Mouse (Mus musculus) hindbrain, embryonic 10.5 days (tissue): Measurements from ENCODE around the gene Ptprr. TPM values are rescaled to one million over a fixed set of nuclear protein-coding genes. Genes with fewer than 3 reads are reported as not detected.

Experiments used
- DNase-seq: peaks from one replicate; pipeline ENCODE4 v3.0.0-alpha.2; 2017; ENCODE audit warnings: low spot score
- H3K27ac ChIP-seq: fragments of 300-500 bp; sonication (generic); 2 replicates; pipeline ENCODE4 v1.5.1; 2016; ENCODE audit warnings: mild to moderate bottlenecking, moderate library complexity
- H3K27me3 ChIP-seq: fragments of 300-500 bp; sonication (generic); 2 replicates; pipeline ENCODE4 v1.6.1; 2016; ENCODE audit warnings: mild to moderate bottlenecking; ENCODE audit not compliant: poor library complexity, insufficient read depth, severe bottlenecking
- H3K36me3 ChIP-seq: fragments of 300-500 bp; sonication (generic); 2 replicates; pipeline ENCODE4 v1.6.1; 2016; ENCODE audit warnings: mild to moderate bottlenecking, moderate library complexity
- H3K4me1 ChIP-seq: fragments of 300-500 bp; sonication (generic); replicated peaks from 2 replicates; pipeline ENCODE4 v1.6.1; 2016; ENCODE audit warnings: mild to moderate bottlenecking
- H3K4me3 ChIP-seq: fragments of 300-500 bp; sonication (generic); 2 replicates; pipeline ENCODE4 v1.5.1; 2016; ENCODE audit warnings: mild to moderate bottlenecking, moderate library complexity
- H3K9me3 ChIP-seq: fragments of 300-500 bp; sonication (generic); 2 replicates; pipeline ENCODE4 v1.6.1; 2016; ENCODE audit warnings: mild to moderate bottlenecking, moderate library complexity
- WGBS: fragments of 180-500 bp; shearing (Covaris S2); methylation state at CpG from one replicate; pipeline ENCODE4 v1.1.7; 2016; 5-methylcytosine and 5-hydroxymethylcytosine counted together
- polyA plus RNA-seq: library from polyadenylated mRNA; unstranded; fragments of >200 nt; fragmentation: Nextera tagmentation; extraction: Ambion mirVana; gene quantifications from 2 replicates; pipeline ENCODE4 v1.2.1, GENCODE M21; 2016

Ptprr gene
- polyA plus RNA-seq, 1 experiment from 2014 or later: 1.8 TPM

DNA sequence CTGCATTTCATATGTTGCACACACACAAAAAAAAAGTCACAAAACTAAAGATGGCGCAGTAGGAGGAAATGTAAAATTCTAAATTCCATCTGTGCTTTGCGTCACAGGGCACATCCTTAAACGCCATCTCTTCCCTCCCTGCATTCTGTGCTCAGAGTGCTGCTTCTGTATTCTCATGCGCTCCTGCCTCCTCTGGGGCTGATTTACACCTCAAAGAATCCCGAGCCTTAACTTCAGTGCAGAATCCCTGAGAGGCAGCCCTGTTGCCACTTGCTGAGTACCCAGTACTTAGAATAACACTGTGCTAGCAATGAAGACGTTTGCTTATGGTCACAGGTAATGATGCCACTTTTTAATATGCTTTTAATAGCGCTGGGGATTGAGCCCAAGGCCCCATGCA is 61.4 kb downstream of the Ptprr start:
- WGBS: 33% methylated on average over 7 of the region's 7 CpGs
- no peak for DNase-seq
- Histone ChIP-seq H3K9me3 (no peaks in the 10 kb centered on the region), H3K27ac (no peak overlapping the region), H3K4me1 (no peaks in the 10 kb centered on the region), H3K27me3 (no peaks in the 10 kb centered on the region), H3K36me3 (no peaks in the 10 kb centered on the region), H3K4me3 (no peak overlapping the region)

DNA sequence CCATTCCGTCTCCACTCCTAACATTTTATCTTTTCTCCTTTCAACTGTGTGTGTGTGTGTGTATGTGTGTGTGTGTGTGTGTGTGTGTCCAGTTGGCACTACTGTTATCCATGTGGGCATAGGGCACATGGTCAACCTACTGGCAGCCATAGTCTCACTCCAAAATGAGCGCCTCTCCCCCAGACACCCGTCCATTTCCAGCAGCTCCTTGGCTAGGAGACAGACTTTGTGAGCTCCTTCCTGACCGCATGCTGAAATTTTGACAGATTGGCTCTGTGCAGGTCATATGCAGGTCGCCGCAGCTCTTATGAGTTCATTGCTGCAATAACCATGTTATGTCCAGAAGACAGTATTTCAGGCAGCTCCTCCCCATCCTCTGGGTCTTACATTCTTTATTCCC is 62.8 kb downstream of the Ptprr start:
- H3K4me3 ChIP-seq: no peak overlapping the region
- H3K27me3 ChIP-seq: no peaks in the 10 kb centered on the region
- no peak overlapping the region for H3K27ac ChIP-seq
- H3K4me1 ChIP-seq: no peaks in the 10 kb centered on the region
- no peaks in the 10 kb centered on the region for H3K9me3 ChIP-seq
- 92% methylated on average over 6 of the region's 6 CpGs for WGBS
- DNase-seq: no peak
- no peaks in the 10 kb centered on the region for H3K36me3 ChIP-seq

DNA sequence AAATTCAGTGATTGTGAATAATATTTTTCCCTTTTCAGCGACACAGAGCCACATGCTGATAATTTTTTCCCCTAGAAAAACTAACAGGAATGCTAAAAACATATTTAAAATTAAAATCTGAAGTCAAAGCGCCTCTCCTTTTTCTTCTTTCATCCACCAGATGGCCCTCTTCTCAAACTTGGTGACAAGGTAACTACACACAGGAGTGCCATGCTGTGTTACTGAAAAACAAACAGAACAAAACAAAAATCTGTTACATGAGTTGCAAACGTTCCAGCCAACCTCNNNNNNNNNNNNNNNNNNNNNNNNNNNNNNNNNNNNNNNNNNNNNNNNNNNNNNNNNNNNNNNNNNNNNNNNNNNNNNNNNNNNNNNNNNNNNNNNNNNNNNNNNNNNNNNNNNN is 66.0 kb downstream of the Ptprr start:
- no peaks in the 10 kb centered on the region for H3K9me3 ChIP-seq
- no peaks in the 10 kb centered on the region for H3K36me3 ChIP-seq
- H3K4me3 ChIP-seq: no peak overlapping the region
- H3K27me3 ChIP-seq: no peaks in the 10 kb centered on the region
- H3K4me1 ChIP-seq: no peaks in the 10 kb centered on the region
- WGBS: 24% methylated on average over 3 of the region's 3 CpGs
- DNase-seq: no peak
- H3K27ac ChIP-seq: no peak overlapping the region

DNA sequence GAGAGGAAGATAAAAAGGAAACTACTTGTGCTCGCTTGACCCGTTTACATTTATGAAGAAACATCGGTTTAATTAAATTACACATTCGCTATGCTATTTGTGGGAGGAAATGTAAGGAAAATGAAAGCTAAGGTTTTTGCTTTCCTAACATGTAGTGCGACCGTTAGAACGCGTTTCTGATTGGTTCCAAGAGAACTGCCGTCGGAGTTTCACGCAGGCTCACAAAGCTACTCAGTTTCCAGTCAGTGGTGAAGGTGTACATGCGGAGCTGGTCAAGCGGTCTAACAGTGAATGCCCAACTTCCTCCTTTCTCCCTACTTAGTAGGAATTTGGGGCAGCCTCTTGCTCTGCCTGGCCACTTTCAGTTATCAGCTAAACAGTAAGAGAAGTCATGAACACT is 78.5 kb downstream of the Ptprr start:
- Histone ChIP-seq H3K9me3 (no peaks in the 10 kb centered on the region), H3K4me3 (no peak overlapping the region), H3K36me3 (no peaks in the 10 kb centered on the region), H3K27me3 (no peaks in the 10 kb centered on the region), H3K27ac (no peak overlapping the region), H3K4me1 (no peaks in the 10 kb centered on the region)
- 91% methylated on average over 13 of the region's 13 CpGs for WGBS
- no peak for DNase-seq

DNA sequence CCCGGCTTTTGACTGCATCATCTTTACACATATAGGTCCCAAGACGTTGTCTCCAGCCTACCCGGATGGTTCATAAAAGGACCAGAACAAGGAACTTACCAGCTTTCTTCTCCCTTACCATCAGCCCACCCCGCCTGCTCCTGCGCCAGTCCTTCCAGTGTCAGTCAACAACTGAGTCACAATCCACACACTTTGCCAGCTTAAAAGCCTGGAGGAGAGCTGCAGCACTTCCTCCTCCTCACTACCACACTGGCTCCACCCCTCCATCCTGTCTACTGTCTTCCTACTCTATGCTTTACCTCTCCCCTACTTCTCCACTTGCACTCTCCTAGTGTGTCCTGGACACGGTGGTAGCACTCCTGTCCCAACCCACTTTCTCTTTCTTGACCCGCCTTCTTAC is 80.5 kb downstream of the Ptprr start:
- DNase-seq: no peak
- WGBS: 89% methylated on average over 7 of the region's 7 CpGs
- Histone ChIP-seq H3K36me3 (no peaks in the 10 kb centered on the region), H3K9me3 (no peaks in the 10 kb centered on the region), H3K4me1 (no peaks in the 10 kb centered on the region), H3K27me3 (no peaks in the 10 kb centered on the region), H3K4me3 (no peak overlapping the region), H3K27ac (no peak overlapping the region)

DNA sequence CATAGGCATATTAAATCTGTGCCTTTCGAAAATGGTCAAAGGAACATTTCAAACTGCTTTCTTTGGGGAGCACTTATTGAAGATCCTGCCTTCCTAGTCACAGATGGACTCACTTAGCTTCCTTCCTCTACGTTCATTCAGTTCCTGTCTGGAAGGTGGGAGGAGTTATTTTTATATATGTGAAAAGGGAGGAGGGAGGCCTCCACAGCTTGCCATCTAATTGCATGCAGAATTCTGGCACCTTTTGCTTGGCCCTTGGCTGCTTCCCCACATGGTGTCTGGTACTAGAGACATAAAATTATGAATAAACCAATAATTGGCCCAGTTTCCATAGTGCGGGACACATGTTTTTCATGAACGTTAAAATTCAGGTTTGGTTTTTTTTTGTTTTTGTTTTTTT is 90.2 kb downstream of the Ptprr start:
- Histone ChIP-seq H3K9me3 (no peaks in the 10 kb centered on the region), H3K4me3 (no peak overlapping the region), H3K36me3 (no peaks in the 10 kb centered on the region), H3K27me3 (no peaks in the 10 kb centered on the region), H3K4me1 (no peaks in the 10 kb centered on the region), H3K27ac (no peak overlapping the region)
- WGBS: 83% methylated on average over 4 of the region's 4 CpGs
- no peak for DNase-seq

DNA sequence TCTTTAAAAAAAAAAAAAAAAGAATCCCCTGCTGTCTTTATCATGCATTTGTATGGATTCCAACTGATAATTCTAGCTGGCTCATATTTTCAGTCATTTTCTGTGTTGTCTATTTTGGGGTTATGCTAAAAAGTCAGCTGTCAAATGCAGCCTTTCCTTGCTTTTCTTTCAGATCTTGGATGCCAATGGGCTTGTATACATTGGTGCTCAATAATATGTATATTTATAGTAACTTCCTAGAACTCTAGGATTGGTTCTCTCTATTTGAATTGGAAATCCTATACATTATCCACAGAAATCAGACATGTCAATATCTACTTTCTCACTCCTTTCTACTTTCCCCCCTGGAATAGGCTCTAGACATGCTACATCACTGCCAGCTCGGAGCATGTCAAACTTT is 90.7 kb downstream of the Ptprr start:
- Histone ChIP-seq H3K9me3 (peaks cover 4% of the 10 kb centered on the region), H3K4me3 (no peak overlapping the region), H3K4me1 (no peaks in the 10 kb centered on the region), H3K27ac (no peak overlapping the region), H3K36me3 (no peaks in the 10 kb centered on the region), H3K27me3 (no peaks in the 10 kb centered on the region)
- no peak for DNase-seq
- 89% methylated on average over 1 of the region's 1 CpGs for WGBS

DNA sequence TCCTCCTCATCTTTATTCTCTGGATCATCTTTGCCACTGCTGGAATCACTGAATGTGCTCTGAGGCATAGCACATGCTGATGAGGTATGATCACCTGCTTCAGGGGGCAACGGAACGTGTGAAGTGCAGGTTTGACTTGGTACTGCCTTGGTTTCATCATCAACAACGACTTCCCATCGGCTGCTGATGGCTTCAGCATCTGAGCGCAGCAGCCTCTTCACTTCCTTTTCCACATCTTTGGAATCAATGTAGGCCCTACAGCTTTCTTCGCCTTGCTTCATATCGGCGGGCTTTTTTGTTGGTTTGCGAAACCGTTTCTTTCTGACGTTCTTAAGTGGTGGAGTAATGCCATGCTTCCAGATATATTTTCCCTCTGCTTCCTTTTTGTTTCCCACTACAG is 94.9 kb downstream of the Ptprr start:
- no peaks in the 10 kb centered on the region for H3K36me3 ChIP-seq
- no peak overlapping the region for H3K27ac ChIP-seq
- no peaks in the 10 kb centered on the region for H3K4me1 ChIP-seq
- peaks cover 8% of the 10 kb centered on the region for H3K9me3 ChIP-seq
- WGBS: 97% methylated on average over 11 of the region's 11 CpGs
- no peak for DNase-seq
- H3K27me3 ChIP-seq: no peaks in the 10 kb centered on the region
- H3K4me3 ChIP-seq: no peak overlapping the region

DNA sequence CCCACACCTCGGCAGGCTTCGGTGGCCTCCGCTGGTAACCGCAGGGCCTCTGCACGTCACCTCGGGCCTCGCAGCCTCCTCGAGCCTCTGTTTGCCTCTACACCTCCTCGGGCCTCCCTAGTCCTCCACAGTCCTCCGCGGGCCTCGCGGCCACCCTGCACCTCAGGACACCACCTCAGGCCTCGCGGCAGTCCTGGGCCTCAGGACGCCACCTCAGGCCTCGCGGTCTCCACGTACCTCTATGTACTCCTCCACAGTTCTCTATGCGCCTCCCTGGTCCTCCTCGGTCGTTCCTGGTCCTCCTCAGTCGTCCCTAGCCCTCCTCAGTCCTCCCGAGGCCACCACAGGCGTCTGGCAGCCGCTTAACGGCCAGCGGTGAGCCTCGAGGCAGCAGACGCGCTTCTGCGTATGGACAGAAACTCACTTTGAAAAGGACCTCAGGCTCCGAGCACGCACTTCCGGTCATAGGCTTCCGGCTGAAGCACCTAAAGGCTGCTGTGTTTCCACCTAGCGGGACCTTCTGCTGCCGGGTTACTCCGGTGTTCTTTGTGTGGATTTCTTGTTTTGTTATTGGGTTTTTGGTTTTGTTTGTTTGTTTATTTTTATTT is 96.0 kb downstream of the Ptprr start, which contains the start of gene 4933416C03Rik:
4933416C03Rik (minus strand) TSS at position 51 of the 608 bp plus-strand sequence.
- Histone ChIP-seq H3K27ac (no peak within 1 kb of the TSS), H3K9me3 (peaks cover 8% of the 10 kb centered on the region), H3K4me1 (no peaks in the 10 kb centered on the region), H3K36me3 (no peaks in the 10 kb centered on the region), H3K4me3 (no peak within 1 kb of the TSS), H3K27me3 (no peaks in the 10 kb centered on the region)
- DNase-seq: no peak
- WGBS: 96% methylated on average over 39 of the region's 39 CpGs

DNA sequence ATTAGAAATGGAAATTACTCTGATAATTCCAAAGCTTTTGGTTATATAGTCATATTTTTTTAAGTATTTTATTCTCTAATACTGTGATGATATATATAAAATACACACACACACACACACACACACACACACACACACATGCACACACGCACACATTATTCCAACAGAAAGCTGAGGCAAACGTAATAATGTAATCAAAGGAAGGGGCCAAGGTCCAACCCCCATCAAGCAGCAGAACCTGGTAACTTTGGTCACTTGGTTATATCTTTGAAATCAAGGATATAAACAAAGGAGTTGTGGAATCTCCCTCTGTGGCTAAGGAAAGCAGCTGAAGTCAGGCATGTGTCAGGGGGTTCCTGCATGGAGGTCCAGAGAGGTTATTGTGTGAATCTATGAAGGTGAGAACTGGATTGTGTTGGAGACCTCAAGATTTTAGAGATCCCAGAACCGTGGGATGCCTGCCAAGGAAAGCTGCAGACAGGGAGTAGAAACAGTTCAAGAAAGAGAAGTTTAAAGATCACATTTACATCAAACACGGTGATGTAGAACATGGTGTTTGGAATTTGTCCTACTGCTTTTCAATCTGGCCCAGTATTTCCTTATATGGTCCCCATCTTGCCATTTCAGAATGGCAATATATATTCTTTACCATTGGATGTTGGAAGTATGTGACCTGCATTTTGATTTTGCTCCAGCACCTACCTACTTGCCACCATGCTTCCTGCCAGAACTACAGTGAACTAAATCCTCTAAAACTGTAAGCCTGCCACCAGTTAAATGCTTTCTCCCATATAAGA is 98.1 kb downstream of the Ptprr start:
- Histone ChIP-seq H3K36me3 (no peaks in the 10 kb centered on the region), H3K4me1 (no peaks in the 10 kb centered on the region), H3K9me3 (peaks cover 8% of the 10 kb centered on the region), H3K4me3 (no peak overlapping the region), H3K27me3 (no peaks in the 10 kb centered on the region), H3K27ac (no peak overlapping the region)
- DNase-seq: no peak
- WGBS: 85% methylated on average over 4 of the region's 4 CpGs

DNA sequence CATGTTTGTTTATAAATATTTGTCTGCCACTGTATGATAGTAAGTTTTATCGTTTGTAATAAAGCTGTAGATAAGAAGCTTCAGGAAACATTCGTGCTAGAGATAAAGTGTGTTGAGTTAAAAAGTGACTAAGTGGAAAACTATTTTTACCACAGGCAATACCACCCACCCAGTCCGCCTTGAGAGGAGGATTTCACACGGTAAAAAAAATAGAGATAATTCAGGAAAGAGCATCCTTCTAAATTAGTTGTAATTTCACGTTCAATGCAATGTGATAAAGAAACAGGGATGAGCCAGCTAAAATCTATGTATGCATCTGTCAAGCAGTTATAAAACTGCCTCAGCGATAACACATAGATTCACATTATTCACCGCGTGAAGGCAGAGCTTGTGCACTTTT is 99.0 kb downstream of the Ptprr start:
- H3K9me3 ChIP-seq: peaks cover 8% of the 10 kb centered on the region

DNA sequence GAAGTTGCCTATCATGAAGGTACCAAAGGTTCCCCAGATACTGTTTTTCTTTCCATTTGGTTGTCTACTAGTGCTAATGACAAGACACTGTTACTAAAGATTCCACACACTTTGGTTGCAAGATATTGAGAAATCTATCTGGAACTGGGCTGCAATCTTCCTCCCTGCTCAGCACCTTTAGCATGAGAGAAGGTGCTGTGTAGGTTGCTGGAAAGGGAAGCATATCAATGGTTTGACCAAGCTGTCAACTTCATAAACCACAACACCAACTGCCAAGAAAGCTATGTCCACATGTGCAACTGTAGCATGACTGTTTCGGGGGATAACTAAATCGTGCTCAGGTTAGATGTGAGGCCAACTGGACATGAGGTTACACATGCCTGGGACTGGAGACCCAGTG is 103.5 kb downstream of the Ptprr start:
- H3K27me3 ChIP-seq: no peaks in the 10 kb centered on the region
- WGBS: 89% methylated on average over 2 of the region's 2 CpGs
- H3K9me3 ChIP-seq: no peaks in the 10 kb centered on the region
- no peak overlapping the region for H3K4me3 ChIP-seq
- H3K4me1 ChIP-seq: no peaks in the 10 kb centered on the region
- no peak overlapping the region for H3K27ac ChIP-seq
- H3K36me3 ChIP-seq: no peaks in the 10 kb centered on the region
- no peak for DNase-seq

More for the DNA sequence above, 99.0 kb downstream of the Ptprr start:
- no peaks in the 10 kb centered on the region for H3K27me3 ChIP-seq
- no peak overlapping the region for H3K4me3 ChIP-seq
- no peaks in the 10 kb centered on the region for H3K4me1 ChIP-seq
- DNase-seq: no peak
- H3K36me3 ChIP-seq: no peaks in the 10 kb centered on the region
- 92% methylated on average over 8 of the region's 8 CpGs for WGBS
- no peak overlapping the region for H3K27ac ChIP-seq

DNA sequence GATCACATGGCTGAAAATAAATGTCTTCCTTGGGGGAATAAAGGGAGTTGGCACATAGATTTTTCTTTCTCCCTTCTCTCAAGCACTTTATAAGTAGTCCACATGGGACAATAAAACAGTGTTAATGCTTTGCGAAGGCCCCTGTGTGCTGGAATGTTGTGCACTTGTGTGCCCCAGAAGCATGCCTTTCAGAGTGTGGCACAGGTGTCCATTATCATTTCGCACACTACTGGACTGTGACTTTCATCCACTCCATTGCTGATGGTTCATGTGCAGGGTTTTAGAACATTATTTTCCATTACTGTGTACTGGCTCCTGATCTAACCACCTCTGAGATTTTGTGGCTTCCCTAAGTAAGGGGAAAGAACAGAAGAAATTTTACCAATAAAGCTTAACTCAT is 105.8 kb downstream of the Ptprr start:
- no peak overlapping the region for H3K27ac ChIP-seq
- H3K9me3 ChIP-seq: no peaks in the 10 kb centered on the region
- H3K27me3 ChIP-seq: no peaks in the 10 kb centered on the region
- DNase-seq: no peak
- H3K4me3 ChIP-seq: no peak overlapping the region
- no peaks in the 10 kb centered on the region for H3K36me3 ChIP-seq
- H3K4me1 ChIP-seq: no peaks in the 10 kb centered on the region
- WGBS: 89% methylated on average over 2 of the region's 2 CpGs
